Mouse (Mus musculus) mature B cell (primary cell): Measurements from ENCODE around the gene Commd4.
"Not testable (repeated sequence)": the region's sequence is repeated elsewhere in the genome, so short reads cannot be mapped to it uniquely, and the experiment has no call there.

Experiments
- in situ Hi-C: fragments of 300-500 bp; cut with MboI; formaldehyde crosslinking; loops from 2 replicates; pipeline ENCODE4 v1.14.3; 2019

Commd4 gene

DNA sequence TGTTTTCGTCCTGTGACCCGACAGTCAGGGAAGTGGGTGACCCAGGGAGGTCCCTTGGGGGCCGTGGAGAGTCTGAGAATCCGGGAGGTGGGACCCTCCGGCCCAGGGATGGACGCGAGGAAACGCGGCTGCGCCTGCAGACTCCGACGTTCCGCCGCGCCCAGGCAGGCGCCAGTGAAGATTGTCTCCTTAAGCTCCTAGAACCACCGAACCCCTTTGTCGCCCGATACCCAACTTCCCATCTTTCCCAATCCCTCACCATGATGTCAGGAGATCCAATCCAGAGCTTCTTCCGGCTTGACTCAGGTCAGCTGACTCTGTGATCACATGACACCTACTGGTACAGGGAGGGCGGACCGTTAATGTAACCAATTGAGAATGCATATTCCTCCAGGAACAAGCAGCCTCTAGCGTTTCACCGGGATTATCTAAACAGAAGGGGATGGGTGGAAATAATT is at the start of gene Commd4:
Gene Commd4, minus strand, starts transcription at position 319 of the 458 bp plus-strand sequence.
- in situ Hi-C loops = no loop called here

DNA sequence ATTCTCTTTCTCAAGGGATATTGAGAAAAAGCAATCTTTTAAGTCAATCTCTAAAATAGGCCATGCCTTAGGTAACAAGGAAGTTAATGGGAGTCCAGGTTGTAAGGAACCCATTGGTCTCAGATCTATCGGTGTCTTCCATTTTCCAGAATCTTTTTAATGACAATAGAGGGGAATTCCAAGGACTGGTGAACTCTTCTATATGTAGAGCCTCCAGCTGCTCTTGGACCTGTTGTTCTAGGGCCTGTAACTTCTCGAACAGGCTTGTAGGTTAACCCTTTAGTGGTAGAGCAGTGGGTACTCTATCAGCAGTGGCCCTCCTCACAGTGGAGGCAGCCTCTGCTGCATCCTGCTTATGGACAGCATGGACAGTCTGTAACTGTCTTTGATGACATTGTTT is 48.8 kb upstream of the Commd4 start:
- in situ Hi-C loops = no loop called here

- in situ Hi-C loops = not testable (repeated sequence)
Measured at GRCm38 (mm10) chr9:57203571-57203970, 45.4 kb upstream of the Commd4 start.

DNA sequence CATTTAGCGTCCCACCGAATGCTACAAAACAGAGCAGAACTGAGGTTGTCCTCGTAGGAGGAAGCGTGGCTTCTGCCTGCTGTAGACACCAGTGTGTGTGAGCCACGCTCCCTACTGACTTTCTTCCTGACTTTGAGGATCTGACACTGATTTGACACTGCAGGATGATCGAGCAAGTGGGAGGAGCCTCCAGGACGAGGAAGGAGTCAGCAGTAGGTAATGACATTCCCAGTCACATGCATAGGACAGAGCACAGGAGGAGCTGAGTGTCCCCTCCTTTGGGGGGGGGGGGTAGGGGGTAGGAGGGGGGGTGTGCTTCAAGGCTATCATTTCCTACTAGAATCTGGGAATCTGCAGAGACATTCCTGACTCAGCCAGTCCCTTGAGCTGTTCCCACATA is 44.9 kb upstream of the Commd4 start:
- in situ Hi-C loops = no loop called here

GRCm38 (mm10) chr9:57197414-57197813 is 39.3 kb upstream of the Commd4 start:
- in situ Hi-C loops = no loop called here

DNA sequence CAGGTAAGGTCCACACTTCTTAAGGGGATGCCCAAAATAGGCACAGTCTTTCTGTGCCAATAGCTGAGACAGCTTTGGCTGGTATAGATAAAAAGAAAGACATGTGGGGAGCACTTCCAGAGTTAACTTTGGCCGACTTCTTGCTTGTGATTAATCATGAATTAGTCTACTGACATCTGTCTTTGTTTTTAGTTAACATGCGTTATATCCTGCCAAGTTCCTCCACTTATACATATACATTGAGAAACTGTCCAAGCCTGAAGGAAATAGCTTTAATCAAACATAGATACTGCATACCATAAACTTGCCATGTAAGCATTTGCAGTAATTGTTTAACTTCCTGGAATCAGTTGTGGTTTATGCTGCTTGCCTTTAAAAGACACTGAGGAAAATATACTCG is 38.6 kb upstream of the Commd4 start:
- in situ Hi-C loops = no loop called here

GRCm38 (mm10) chr9:57168411-57168810 is 10.3 kb upstream of the Commd4 start:
- in situ Hi-C loops = no loop called here

DNA sequence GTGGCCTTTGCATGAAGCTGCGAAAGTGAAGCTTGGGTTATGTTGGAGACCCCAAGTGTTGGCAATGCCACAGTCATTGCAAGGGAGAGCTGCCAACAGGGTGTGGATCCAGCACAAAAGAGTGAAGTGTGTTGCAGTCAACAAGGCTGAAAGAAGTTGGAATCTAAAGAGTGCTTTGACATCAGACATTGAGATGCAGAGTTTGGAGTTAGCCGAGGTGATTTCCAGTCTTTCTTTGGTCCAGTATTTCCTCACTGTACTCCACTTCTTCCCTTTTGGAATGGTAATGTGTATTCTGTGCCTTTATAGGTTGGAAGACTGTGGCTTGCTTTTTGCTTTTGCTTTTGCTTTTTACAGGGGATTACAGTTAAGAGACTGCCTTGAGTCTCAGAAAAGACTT is 8.0 kb upstream of the Commd4 start:
- in situ Hi-C loops = no loop called here

- in situ Hi-C loops = no loop called here
Measured at GRCm38 (mm10) chr9:57163137-57163536, 5.0 kb upstream of the Commd4 start.

DNA sequence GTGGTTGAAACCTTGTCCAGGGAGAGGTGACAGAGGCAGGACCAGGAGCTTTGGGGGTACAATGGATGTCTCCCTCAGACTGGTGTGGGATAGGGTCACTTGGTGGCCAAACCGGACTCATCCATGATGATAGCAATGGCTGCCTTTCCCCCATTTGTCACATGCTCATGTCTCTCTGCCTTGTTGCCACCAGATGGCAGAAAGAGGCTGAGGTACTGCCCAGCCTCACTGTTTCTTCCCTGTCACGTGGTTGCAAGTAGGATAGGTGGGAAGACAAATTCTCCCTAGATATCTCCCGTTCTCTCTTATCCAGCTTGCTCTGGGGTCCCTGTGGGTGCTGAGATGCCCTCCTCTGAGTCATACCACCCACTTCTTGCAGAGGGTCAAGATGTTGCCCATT is 4.4 kb upstream of the Commd4 start:
- in situ Hi-C loops = no loop called here

- in situ Hi-C loops = no loop called here
Measured at GRCm38 (mm10) chr9:57158506-57158905, 375 bp upstream of the Commd4 start.

DNA sequence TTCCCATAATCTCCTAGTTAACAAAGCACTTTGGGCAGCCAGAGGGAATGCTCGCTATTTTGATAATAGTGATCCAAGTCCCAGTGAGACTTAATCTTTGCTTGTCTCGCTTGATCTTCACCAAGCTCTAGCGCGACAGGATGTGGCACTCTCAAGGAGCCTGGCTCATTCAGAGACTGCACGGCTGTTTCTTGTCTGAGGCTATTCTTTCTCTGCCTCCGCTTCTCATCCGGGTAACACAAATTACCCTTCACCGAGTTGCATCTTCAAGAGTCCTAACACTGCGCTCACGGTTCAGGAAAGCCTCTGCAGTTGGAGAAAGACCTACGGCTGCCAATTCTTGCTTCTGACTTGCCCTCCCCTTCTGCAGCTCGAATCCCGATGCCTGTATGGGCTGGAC is 632 bp downstream of the Commd4 start:
- in situ Hi-C loops = no loop called here

- in situ Hi-C loops = no loop called here
Measured at GRCm38 (mm10) chr9:57156823-57157222, 1.3 kb downstream of the Commd4 start.

GRCm38 (mm10) chr9:57156383-57156782 is 1.7 kb downstream of the Commd4 start:
- in situ Hi-C loops = no loop called here

DNA sequence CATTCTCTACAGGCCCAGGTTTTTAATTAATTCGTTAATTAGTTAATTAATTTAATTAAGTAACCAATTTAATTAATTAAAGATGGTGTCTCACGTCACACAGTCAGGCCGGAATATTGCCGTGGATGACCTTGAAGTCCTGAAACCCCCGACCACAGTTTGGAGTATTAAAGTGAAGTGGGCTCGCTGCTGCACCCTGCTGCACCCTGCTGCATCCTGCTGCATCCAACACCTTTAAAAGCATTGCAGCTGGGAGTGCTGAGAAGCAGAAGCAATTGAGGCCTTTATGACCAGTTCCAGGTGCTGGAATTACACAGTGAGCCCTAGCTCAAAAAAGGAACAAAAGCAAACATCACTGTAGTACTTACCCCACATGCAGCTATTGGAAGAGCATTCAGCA is 5.8 kb downstream of the Commd4 start:
- in situ Hi-C loops = no loop called here

DNA sequence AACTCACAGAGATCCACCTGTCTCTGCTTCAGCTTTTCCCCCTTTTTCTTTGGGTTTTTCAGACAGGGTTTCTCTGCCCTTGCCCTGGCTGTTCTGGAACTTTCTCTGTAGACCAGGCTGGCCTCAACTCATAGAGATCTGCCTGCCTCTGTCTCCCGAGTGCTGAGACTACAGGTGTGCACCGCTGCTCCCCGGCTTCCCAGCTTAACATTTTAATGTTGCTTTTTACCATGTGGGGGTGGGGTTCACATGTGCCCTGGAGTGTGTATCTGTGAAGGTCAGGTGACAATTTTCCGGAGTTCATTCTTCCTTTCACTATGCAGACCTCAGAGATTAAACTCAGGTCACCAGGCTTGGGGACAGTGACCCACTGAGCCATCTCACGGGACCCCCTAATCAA is 7.9 kb downstream of the Commd4 start:
- in situ Hi-C loops = no loop called here

DNA sequence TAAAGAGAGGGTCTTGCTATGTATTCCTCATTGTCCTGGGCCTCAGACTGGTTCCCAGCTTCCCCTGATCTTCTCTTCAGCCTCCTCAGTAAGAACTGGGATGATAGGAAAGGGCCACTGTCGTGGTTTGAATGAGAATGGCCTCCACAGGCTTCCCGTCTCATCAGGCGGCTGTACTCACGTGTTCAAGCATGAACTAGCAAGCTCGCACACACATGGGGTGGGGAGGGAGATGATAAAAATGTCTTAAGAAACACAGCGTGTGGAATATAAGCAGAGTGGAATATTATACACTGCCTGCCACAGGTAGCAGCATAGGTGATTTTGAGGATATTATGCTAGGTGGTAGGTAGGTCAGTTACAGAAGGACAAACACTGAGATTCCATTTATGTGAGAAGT is 9.1 kb downstream of the Commd4 start:
- in situ Hi-C loops = no loop called here

- in situ Hi-C loops = no loop called here
Measured at GRCm38 (mm10) chr9:57148144-57148878, 9.8 kb downstream of the Commd4 start, which contains the start of gene Neil1. TSS of gene Neil1 (minus strand) at chr9:57148305.

GRCm38 (mm10) chr9:57147205-57148143 is 10.7 kb downstream of the Commd4 start:
- in situ Hi-C loops = no loop called here

DNA sequence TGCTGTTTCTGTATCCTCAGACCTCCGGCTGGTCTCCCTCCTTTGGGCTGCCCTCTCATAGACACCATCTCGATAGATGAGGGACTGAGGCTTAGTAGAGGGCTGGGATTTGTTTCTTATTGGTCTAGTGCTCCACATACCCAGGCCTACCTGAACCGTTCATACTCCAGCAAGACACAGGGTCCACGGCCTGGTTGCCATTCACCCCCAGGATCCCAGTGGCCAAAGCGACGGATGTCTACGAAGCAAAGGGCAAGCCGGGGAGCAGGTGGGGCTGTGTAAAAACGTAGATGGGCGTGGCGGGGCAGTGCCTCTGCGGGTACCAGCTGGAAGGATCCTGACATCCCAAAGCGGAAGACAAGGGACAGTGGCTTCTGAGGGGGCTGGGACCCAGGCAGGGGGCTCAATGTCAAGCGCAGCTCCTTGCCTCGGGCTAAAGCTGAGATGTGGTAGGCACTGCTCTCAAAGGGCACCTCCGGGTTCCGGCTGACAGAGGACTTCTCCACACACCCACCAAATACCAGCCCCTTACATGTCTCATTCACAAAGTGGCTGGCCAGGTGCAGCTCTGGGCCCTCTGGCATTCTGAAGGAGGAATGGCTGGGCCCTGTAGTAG is 11.6 kb downstream of the Commd4 start:
- in situ Hi-C loops = no loop called here

GRCm38 (mm10) chr9:57144830-57145229 is 13.3 kb downstream of the Commd4 start:
- in situ Hi-C loops = no loop called here

GRCm38 (mm10) chr9:57143212-57143611 is 14.9 kb downstream of the Commd4 start:
- in situ Hi-C loops = no loop called here
